Mouse (Mus musculus) midbrain, embryonic 15.5 days (tissue): ENCODE results near the gene B4galnt1. TPM values are rescaled to one million over a fixed set of nuclear protein-coding genes. Genes with fewer than 3 reads are reported as not detected.
A peak's percentile ranks its signal among the peaks of the same experiment; 100 is the strongest.

Source experiments
- ATAC-seq: fragments of 200-750 bp; cut with Nextera tagmentation; replicated peaks from 2 replicates; pipeline ENCODE4 v1.8.0; 2017; ENCODE audit warnings: moderate TSS enrichment
- H3K27ac ChIP-seq: fragments of 300-500 bp; sonication (generic); 2 replicates; pipeline ENCODE4 v1.5.1; 2015; ENCODE audit warnings: mild to moderate bottlenecking, inconsistent platforms
- H3K27me3 ChIP-seq: fragments of 300-500 bp; sonication (generic); replicated peaks from 2 replicates; pipeline ENCODE4 v1.6.1; 2015; ENCODE audit warnings: inconsistent platforms
- H3K36me3 ChIP-seq: fragments of 300-500 bp; sonication (generic); replicated peaks from 2 replicates; pipeline ENCODE4 v1.6.1; 2015; ENCODE audit warnings: inconsistent platforms
- H3K4me1 ChIP-seq: fragments of 300-500 bp; sonication (generic); 2 replicates; pipeline ENCODE4 v1.6.1; 2015; ENCODE audit warnings: inconsistent platforms
- H3K4me2 ChIP-seq: fragments of 300-500 bp; sonication (generic); 2 replicates; pipeline ENCODE4 v1.6.1; 2015; ENCODE audit warnings: inconsistent platforms, mild to moderate bottlenecking, moderate library complexity
- H3K4me3 ChIP-seq: fragments of 300-500 bp; sonication (generic); 2 replicates; pipeline ENCODE4 v1.5.1; 2015; ENCODE audit warnings: mild to moderate bottlenecking, inconsistent platforms
- H3K9ac ChIP-seq: fragments of 300-500 bp; sonication (generic); 2 replicates; pipeline ENCODE4 v1.6.1; 2015; ENCODE audit warnings: mild to moderate bottlenecking, inconsistent platforms
- H3K9me3 ChIP-seq: fragments of 300-500 bp; sonication (generic); 2 replicates; pipeline ENCODE4 v1.6.1; 2016; ENCODE audit warnings: inconsistent platforms
- WGBS: fragments of 180-500 bp; shearing (Covaris S2); methylation state at CpG from one replicate; pipeline ENCODE4 v1.1.7; 2015; ENCODE audit warnings: mixed read lengths; 5-methylcytosine and 5-hydroxymethylcytosine counted together
- polyA plus RNA-seq: library from polyadenylated mRNA; unstranded; fragments of >200 nt; fragmentation: Nextera tagmentation; extraction: Ambion mirVana; gene quantifications from 2 replicates; pipeline ENCODE4 v1.2.1, GENCODE M21; 2015

The B4galnt1 gene
- polyA plus RNA-seq, 1 experiment from 2014 or later, result 62.2 TPM

- H3K9ac ChIP-seq, result peak overlapping the region; percentile 99
- peak overlapping the region; percentile 94 for H3K27ac ChIP-seq
- H3K9me3 ChIP-seq, result no peaks in the 10 kb centered on the region
- peaks cover 25% of the 10 kb centered on the region for H3K36me3 ChIP-seq
- peaks cover 26% of the 10 kb centered on the region for H3K4me1 ChIP-seq
- peak overlapping the region; percentile 98 for H3K4me3 ChIP-seq
- H3K27me3 ChIP-seq, result no peaks in the 10 kb centered on the region
- WGBS, result 21% methylated on average over 22 of the region's 22 CpGs
- H3K4me2 ChIP-seq, result peak overlapping the region; percentile 90
- peak; percentile 47 for ATAC-seq
Measured at GRCm38 (mm10) chr10:127194428-127195327, 29.7 kb downstream of the B4galnt1 start.

- peak within 1 kb of the TSS; percentile 94 for H3K27ac ChIP-seq
- H3K4me2 ChIP-seq, result peak within 1 kb of the TSS; percentile 90
- peak; percentile 73 for ATAC-seq
- no peaks in the 10 kb centered on the region for H3K27me3 ChIP-seq
- peak within 1 kb of the TSS; percentile 98 for H3K4me3 ChIP-seq
- H3K9me3 ChIP-seq, result no peaks in the 10 kb centered on the region
- H3K4me1 ChIP-seq, result peaks cover 22% of the 10 kb centered on the region
- WGBS, result under 1% methylated on average over 36 of the region's 47 CpGs
- H3K36me3 ChIP-seq, result peaks cover 25% of the 10 kb centered on the region
- peak within 1 kb of the TSS; percentile 99 for H3K9ac ChIP-seq
Measured at GRCm38 (mm10) chr10:127195328-127196129, 30.5 kb downstream of the B4galnt1 start, which contains the start of gene Dtx3. Gene Dtx3, minus strand, starts transcription at chr10:127195728.

- Histone ChIP-seq H3K9me3 (no peaks in the 10 kb centered on the region), H3K4me1 (peaks cover 22% of the 10 kb centered on the region), H3K4me2 (peak overlapping the region; percentile 90), H3K27ac (peak overlapping the region; percentile 94), H3K27me3 (no peaks in the 10 kb centered on the region), H3K4me3 (peak overlapping the region; percentile 98), H3K9ac (peak overlapping the region; percentile 99; the same call in 1 of the 2 replicates), H3K36me3 (peaks cover 20% of the 10 kb centered on the region)
- peak; percentile 55 for ATAC-seq
- 1% methylated on average over 5 of the region's 5 CpGs for WGBS
Measured at GRCm38 (mm10) chr10:127196392-127196791, 31.4 kb downstream of the B4galnt1 start.

- no peak overlapping the region for H3K27ac ChIP-seq
- WGBS, result 90% methylated on average over 8 of the region's 8 CpGs
- H3K9ac ChIP-seq, result no peak overlapping the region
- H3K4me3 ChIP-seq, result no peak overlapping the region
- H3K9me3 ChIP-seq, result no peaks in the 10 kb centered on the region
- H3K36me3 ChIP-seq, result peaks cover 23% of the 10 kb centered on the region
- peaks cover 22% of the 10 kb centered on the region for H3K4me1 ChIP-seq
- no peak overlapping the region for H3K4me2 ChIP-seq
- ATAC-seq, result no peak
- no peaks in the 10 kb centered on the region for H3K27me3 ChIP-seq
Measured at GRCm38 (mm10) chr10:127197104-127197503, 32.1 kb downstream of the B4galnt1 start.

- Histone ChIP-seq H3K4me2 (no peak overlapping the region), H3K9me3 (no peaks in the 10 kb centered on the region), H3K27ac (no peak overlapping the region), H3K36me3 (peaks cover 23% of the 10 kb centered on the region; the same call in 1 of the 2 replicates), H3K27me3 (no peaks in the 10 kb centered on the region), H3K4me1 (peaks cover 22% of the 10 kb centered on the region), H3K9ac (no peak overlapping the region), H3K4me3 (no peak overlapping the region)
- ATAC-seq, result no peak
- 88% methylated on average over 11 of the region's 11 CpGs for WGBS
Measured at GRCm38 (mm10) chr10:127197505-127198110, 32.6 kb downstream of the B4galnt1 start.

GRCm38 (mm10) chr10:127198492-127198891, 33.5 kb downstream of the B4galnt1 start:
- Histone ChIP-seq H3K36me3 (peaks cover 21% of the 10 kb centered on the region; the same call in 1 of the 2 replicates), H3K4me1 (peaks cover 22% of the 10 kb centered on the region), H3K9me3 (no peaks in the 10 kb centered on the region), H3K4me3 (no peak overlapping the region), H3K27ac (no peak overlapping the region), H3K27me3 (no peaks in the 10 kb centered on the region), H3K4me2 (no peak overlapping the region), H3K9ac (no peak overlapping the region)
- 71% methylated on average over 2 of the region's 2 CpGs for WGBS
- no peak for ATAC-seq

GRCm38 (mm10) chr10:127199068-127199467, 34.0 kb downstream of the B4galnt1 start:
- Histone ChIP-seq H3K9me3 (no peaks in the 10 kb centered on the region), H3K9ac (no peak overlapping the region), H3K36me3 (peaks cover 21% of the 10 kb centered on the region; the same call in 1 of the 2 replicates), H3K27ac (no peak overlapping the region), H3K4me1 (peaks cover 22% of the 10 kb centered on the region), H3K4me3 (no peak overlapping the region), H3K4me2 (no peak overlapping the region), H3K27me3 (no peaks in the 10 kb centered on the region)
- ATAC-seq, result no peak
- 74% methylated on average over 5 of the region's 5 CpGs for WGBS

- no peaks in the 10 kb centered on the region for H3K9me3 ChIP-seq
- peaks cover 22% of the 10 kb centered on the region; the same call in 1 of the 2 replicates for H3K36me3 ChIP-seq
- no peak for ATAC-seq
- H3K4me1 ChIP-seq, result peaks cover 18% of the 10 kb centered on the region
- no peak overlapping the region for H3K9ac ChIP-seq
- H3K27ac ChIP-seq, result no peak overlapping the region
- no peaks in the 10 kb centered on the region for H3K27me3 ChIP-seq
- no peak overlapping the region for H3K4me3 ChIP-seq
- WGBS, result 85% methylated on average over 11 of the region's 11 CpGs
- no peak overlapping the region for H3K4me2 ChIP-seq
Measured at GRCm38 (mm10) chr10:127199474-127199873, 34.4 kb downstream of the B4galnt1 start.

- Histone ChIP-seq H3K4me2 (no peak overlapping the region), H3K27me3 (no peaks in the 10 kb centered on the region), H3K9ac (no peak overlapping the region), H3K36me3 (peaks cover 30% of the 10 kb centered on the region; the same call in 1 of the 2 replicates), H3K27ac (no peak overlapping the region), H3K4me3 (no peak overlapping the region), H3K9me3 (no peaks in the 10 kb centered on the region), H3K4me1 (peaks cover 11% of the 10 kb centered on the region)
- 85% methylated on average over 8 of the region's 8 CpGs for WGBS
- no peak for ATAC-seq
Measured at GRCm38 (mm10) chr10:127200279-127200678, 35.3 kb downstream of the B4galnt1 start.

GRCm38 (mm10) chr10:127203106-127203505, 38.1 kb downstream of the B4galnt1 start:
- H3K4me2 ChIP-seq, result no peak overlapping the region
- H3K4me1 ChIP-seq, result no peaks in the 10 kb centered on the region
- H3K36me3 ChIP-seq, result peaks cover 35% of the 10 kb centered on the region; the same call in 1 of the 2 replicates
- no peak overlapping the region for H3K27ac ChIP-seq
- 92% methylated on average over 3 of the region's 3 CpGs for WGBS
- no peaks in the 10 kb centered on the region for H3K27me3 ChIP-seq
- H3K9ac ChIP-seq, result no peak overlapping the region
- no peak for ATAC-seq
- no peak overlapping the region for H3K4me3 ChIP-seq
- no peaks in the 10 kb centered on the region for H3K9me3 ChIP-seq

- Histone ChIP-seq H3K9ac (no peak overlapping the region), H3K36me3 (peaks cover 26% of the 10 kb centered on the region; the same call in 1 of the 2 replicates), H3K4me2 (no peak overlapping the region), H3K27me3 (no peaks in the 10 kb centered on the region), H3K4me1 (no peaks in the 10 kb centered on the region), H3K27ac (no peak overlapping the region), H3K4me3 (no peak overlapping the region), H3K9me3 (no peaks in the 10 kb centered on the region)
- WGBS, result 92% methylated on average over 5 of the region's 5 CpGs
- ATAC-seq, result no peak
Measured at GRCm38 (mm10) chr10:127204589-127204988, 39.6 kb downstream of the B4galnt1 start.

GRCm38 (mm10) chr10:127205373-127205772, 40.3 kb downstream of the B4galnt1 start:
- Histone ChIP-seq H3K4me1 (peaks cover 6% of the 10 kb centered on the region), H3K27ac (no peak overlapping the region), H3K4me3 (no peak overlapping the region), H3K9ac (no peak overlapping the region), H3K27me3 (no peaks in the 10 kb centered on the region), H3K9me3 (no peaks in the 10 kb centered on the region), H3K36me3 (peaks cover 26% of the 10 kb centered on the region; the same call in 1 of the 2 replicates), H3K4me2 (no peak overlapping the region)
- no peak for ATAC-seq
- 91% methylated on average over 10 of the region's 10 CpGs for WGBS
